Mouse (Mus musculus) left cerebral cortex, postnatal 14 days (tissue): Measurements from ENCODE around the gene Layn. TPM values are rescaled to one million over a fixed set of nuclear protein-coding genes. Genes with fewer than 3 reads are reported as not detected.

Experiments used
- microRNA-seq, 2 experiments: library from miRNA; unstranded; fragments of <30 nt; microRNA quantifications; one replicate each; pipeline ENCODE4 v1.2.0; 2022
- total RNA-seq, 2 experiments: library from RNA; stranded (reverse); gene quantifications; 2 replicates each; pipeline ENCODE4 v1.2.3; 2021

The Layn gene
- total RNA-seq, 2 experiments from 2014 or later = 8.1 to 10.3 TPM

Small RNA genes lying within 50 kb of the gene (microRNA-seq; reads per million reads assigned to microRNA genes)
- gene Mir34b (5.5 to 9.8 reads per million in 2 experiments), gene Mir34c (95.6 to 268 reads per million in 2 experiments)

Other genes starting within 250 kb of the Layn start
- 10 to 100 TPM; 19.7 to 21.6 TPM for gene Ppp2r1b, start 231.8 kb downstream of the Layn start, total RNA-seq
- gene Sik2, start 68.0 kb downstream of the Layn start, total RNA-seq = 10 to 100 TPM; 49.0 to 54.6 TPM
- not detected for gene Btg4, start 16.2 kb downstream of the Layn start, total RNA-seq
- not detected for gene 4833427G06Rik, start 25.0 kb upstream of the Layn start, total RNA-seq
- not detected for gene Gm32742, start 88.4 kb upstream of the Layn start, total RNA-seq
- not detected for gene Pou2af1, start 136.6 kb upstream of the Layn start, total RNA-seq
- gene Colca2, start 201.5 kb upstream of the Layn start, total RNA-seq = 1 to 10 TPM; 1.3 TPM